Mouse (Mus musculus) heart, postnatal 0 days (tissue): Measurements from ENCODE around the gene Tmem202.

Experiments
- CTCF ChIP-seq: IDR thresholded peaks from 2 replicates; pipeline ENCODE4 v1.5.1; 2016; ENCODE audit warnings: antibody characterized with exemption, control low read depth, low read depth
- EP300 ChIP-seq: IDR thresholded peaks from 2 replicates; pipeline ENCODE4 v1.6.1; 2016; ENCODE audit warnings: antibody characterized with exemption, low read depth

DNA sequence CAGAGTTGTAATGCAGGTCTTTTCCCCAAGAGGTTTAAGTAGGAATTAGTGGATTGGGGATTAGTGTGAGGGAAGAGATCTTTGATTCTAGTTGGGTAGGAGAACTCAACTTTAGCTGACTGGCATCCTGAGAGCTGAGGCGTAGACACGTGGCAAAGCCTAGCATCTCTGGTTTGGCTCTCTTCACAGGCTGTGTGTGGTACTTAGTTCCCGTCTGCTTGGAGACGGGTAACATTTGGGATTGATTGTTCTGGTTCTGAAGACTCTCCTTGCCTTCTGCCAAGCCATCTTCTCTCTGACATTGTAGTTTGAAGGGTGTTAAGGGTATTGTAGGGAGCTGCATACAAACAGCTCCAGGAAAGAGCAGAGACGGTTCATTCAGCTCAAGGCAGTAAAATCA, 13.0 kb upstream of the Tmem202 start:
- no peak for TF ChIP-seq CTCF
- TF ChIP-seq EP300: no peak
